Mouse (Mus musculus) MEL (cell line): ENCODE data around the gene Gm3854.
A peak's percentile ranks its signal among the peaks of the same experiment; 100 is the strongest.

Experiments
- BHLHE40 ChIP-seq: IDR thresholded peaks from 2 replicates; pipeline ENCODE4 v1.6.1; 2012; ENCODE audit warnings: low read depth, mild to moderate bottlenecking, inconsistent platforms, low read length, improper control_type of control experiment, borderline replicate concordance
- CTCF ChIP-seq, 3 experiments: IDR thresholded peaks in 2 of 3; conservative IDR thresholded peaks in 1 of 3; 2 replicates each; pipeline ENCODE4 v1.5.1; 2011 to 2012; ENCODE audit warnings: low read length in 3 of 3, low read depth in 2 of 3, mild to moderate bottlenecking in 2 of 3, improper control_type of control experiment in 1 of 3, inconsistent platforms in 1 of 3, mixed read lengths in 1 of 3, moderate library complexity in 1 of 3; ENCODE audit not compliant: control insufficient read depth in 1 of 3, insufficient read depth in 1 of 3, poor library complexity in 1 of 3, severe bottlenecking in 1 of 3
- ETS1 ChIP-seq: IDR thresholded peaks from 2 replicates; pipeline ENCODE4 v1.6.1; 2012; ENCODE audit warnings: low read depth, mild to moderate bottlenecking, inconsistent platforms, low read length, improper control_type of control experiment, moderate library complexity
- GATA1 ChIP-seq: IDR thresholded peaks from 2 replicates; pipeline ENCODE4 v1.6.1; 2011; ENCODE audit warnings: low read depth, low read length, improper control_type of control experiment
- MAX ChIP-seq: IDR thresholded peaks from 2 replicates; pipeline ENCODE4 v1.6.1; 2011; ENCODE audit warnings: low read length, improper control_type of control experiment
- MAZ ChIP-seq: IDR thresholded peaks from 2 replicates; pipeline ENCODE4 v1.6.1; 2012; ENCODE audit warnings: low read depth, mild to moderate bottlenecking, inconsistent platforms, low read length, improper control_type of control experiment
- MYC ChIP-seq: IDR thresholded peaks from 2 replicates; pipeline ENCODE4 v1.6.1; 2011; ENCODE audit warnings: low read depth, mild to moderate bottlenecking, low read length, improper control_type of control experiment, moderate library complexity
- NRF1 ChIP-seq: IDR thresholded peaks from 2 replicates; pipeline ENCODE4 v1.6.1; 2014; ENCODE audit warnings: low read depth, mild to moderate bottlenecking, inconsistent platforms, low read length, improper control_type of control experiment, moderate library complexity; ENCODE audit not compliant: poor library complexity, insufficient read depth, severe bottlenecking
- POLR2A ChIP-seq, 2 experiments: IDR thresholded peaks; 2 replicates each; pipeline ENCODE4 v1.6.1; 2011 to 2012; ENCODE audit warnings: low read length in 2 of 2, mild to moderate bottlenecking in 2 of 2, control low read depth in 1 of 2, improper control_type of control experiment in 1 of 2, low read depth in 1 of 2, moderate library complexity in 1 of 2; ENCODE audit not compliant: control insufficient read depth in 1 of 2, insufficient read depth in 1 of 2, poor library complexity in 1 of 2
- TBP ChIP-seq: IDR thresholded peaks from 2 replicates; pipeline ENCODE4 v1.8.0; 2011; ENCODE audit warnings: low read depth, low read length, improper control_type of control experiment
- ZKSCAN1 ChIP-seq: IDR thresholded peaks from 2 replicates; pipeline ENCODE4 v1.6.1; 2012; ENCODE audit warnings: low read depth, mild to moderate bottlenecking, inconsistent platforms, low read length, improper control_type of control experiment, moderate library complexity
- ZNF384 ChIP-seq: IDR thresholded peaks from 2 replicates; pipeline ENCODE4 v1.6.1; 2012; ENCODE audit warnings: low read depth, mild to moderate bottlenecking, inconsistent platforms, low read length, improper control_type of control experiment

DNA sequence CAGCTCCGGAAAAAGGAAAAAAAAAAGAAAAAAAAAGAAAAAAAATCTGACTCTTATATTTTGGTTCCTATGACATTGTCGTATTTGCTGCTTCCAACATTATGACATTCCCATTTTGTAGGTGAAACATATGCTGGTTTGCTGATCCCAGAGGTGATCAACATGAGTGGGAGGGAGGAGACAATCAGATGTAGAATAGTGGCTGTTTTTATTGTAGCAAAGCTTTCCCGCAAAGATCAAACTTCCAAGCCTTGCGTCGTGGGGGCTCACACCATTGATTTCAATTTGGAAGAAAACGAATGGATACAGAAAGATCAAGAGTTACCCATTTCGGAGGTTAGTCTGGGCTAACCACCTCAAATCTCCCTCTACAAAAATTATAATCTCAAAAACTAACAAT lies 18.2 kb downstream of the Gm3854 start:
- TF ChIP-seq NRF1 (no peak), CTCF (IDR thresholded peaks at IDR 0.05 in 2 of 3, conservative IDR thresholded peaks at IDR 0.05 in 1 of 3; ENCODE audit: control insufficient read depth in 1 of 3, insufficient read depth in 1 of 3, low read depth in 2 of 3, low read length in 3 of 3, poor library complexity in 1 of 3, severe bottlenecking in 1 of 3) (no peak), ZNF384 (peak; percentile 39; the same call in 1 of the 2 replicates), MAX (no peak), GATA1 (no peak), POLR2A (IDR thresholded peaks at IDR 0.05; ENCODE audit: control insufficient read depth in 1 of 2, insufficient read depth in 1 of 2, low read depth in 1 of 2, low read length in 2 of 2, poor library complexity in 1 of 2) (no peak), ZKSCAN1 (no peak), MAZ (no peak), ETS1 (no peak), TBP (0 out of 2 replicates have a peak, but pooled peaks have one; percentile 1), BHLHE40 (no peak), MYC (no peak)
